In the genomic region with DNA sequence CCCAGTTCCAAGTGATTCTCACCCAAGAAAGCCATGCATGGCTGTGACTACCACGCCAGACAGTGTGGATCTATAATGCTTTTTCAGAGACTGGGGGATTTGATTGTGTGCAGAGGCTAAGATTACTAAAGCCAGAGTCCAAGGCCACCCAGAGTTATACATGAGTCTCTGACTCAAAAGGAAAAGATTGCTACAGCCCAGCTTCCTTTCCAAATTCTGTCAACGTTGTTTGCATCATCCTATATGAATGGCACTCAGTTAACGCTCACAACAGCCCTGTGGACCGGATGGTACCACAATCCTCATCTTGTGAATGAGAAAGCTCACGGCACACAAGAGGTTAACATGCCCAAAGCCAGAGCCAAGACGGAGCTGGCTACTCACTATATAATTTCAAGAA, we compare ENCODE assay signal across 13 mouse cellular contexts. TPM values are rescaled to one million over a fixed set of nuclear protein-coding genes. Genes with fewer than 3 reads are reported as not detected.
A peak's percentile ranks its signal among the peaks of the same experiment; 100 is the strongest.
DNase-seq lines count a peak whose midpoint lies in the region; ATAC-seq and TF ChIP-seq lines count a peak whose summit lies in the region.
"Had no signal": no experiment of that assay in that cellular context is flagged by ENCODE, and none has a peak within 500 bp of the region (broad histone marks: within the 10 kb centered on the region; RNA-seq: fewer than 3 reads in every experiment).

No protein-coding gene starts in this region.

- WGBS in heart, adult 2 months = 62% methylated on average over 6 of the region's 6 CpGs
- WGBS in intestine, embryonic 15.5 days = 61% methylated on average over 6 of the region's 6 CpGs
- 62% methylated on average over 6 of the region's 6 CpGs for WGBS in intestine, postnatal 0 days
- 69% methylated on average over 6 of the region's 6 CpGs for WGBS in limb, embryonic 13.5 days

- no peak overlapping the region for H3K9ac ChIP-seq in heart, adult 2 months (ENCODE audit: low read depth, low read length)
- H3K9ac ChIP-seq in intestine, embryonic 15.5 days = no peak overlapping the region
- H3K9ac ChIP-seq in intestine, postnatal 0 days (ENCODE audit: low read depth, low read length) = no peak overlapping the region
- H3K9ac ChIP-seq in limb, embryonic 13.5 days = peak overlapping the region; percentile 19; the same call in 1 of the 2 replicates
- H3K9ac ChIP-seq: liver, embryonic 12.5 days had no signal

- H3K4me2 ChIP-seq in intestine, embryonic 15.5 days (replicated peaks) = no peak overlapping the region
- H3K4me2 ChIP-seq in intestine, postnatal 0 days (replicated peaks; ENCODE audit: low read depth) = no peak overlapping the region
- no peak overlapping the region for H3K4me2 ChIP-seq in limb, embryonic 13.5 days (replicated peaks)
- H3K4me2 ChIP-seq: liver, embryonic 12.5 days had no signal

- H3K4me3 ChIP-seq in heart, adult 2 months = no peak overlapping the region
- H3K4me3 ChIP-seq in intestine, embryonic 15.5 days (replicated peaks) = no peak overlapping the region
- no peak overlapping the region for H3K4me3 ChIP-seq in intestine, postnatal 0 days (ENCODE audit: low read depth, low read length)
- no peak overlapping the region for H3K4me3 ChIP-seq in limb, embryonic 13.5 days
- H3K4me3 ChIP-seq: liver, embryonic 12.5 days had no signal

- H3K9me3 ChIP-seq in intestine, embryonic 15.5 days = no peaks in the 10 kb centered on the region
- no peaks in the 10 kb centered on the region for H3K9me3 ChIP-seq in intestine, postnatal 0 days (ENCODE audit: control insufficient read depth)
- no peaks in the 10 kb centered on the region for H3K9me3 ChIP-seq in limb, embryonic 13.5 days
- H3K9me3 ChIP-seq: liver, embryonic 12.5 days had no signal

- ATAC-seq in intestine, embryonic 15.5 days = no peak
- no peak for ATAC-seq in intestine, postnatal 0 days
- no peak for ATAC-seq in limb, embryonic 13.5 days (ENCODE audit: low FRiP score, low read depth)
- ATAC-seq: liver, embryonic 12.5 days had no signal

- H3K36me3 ChIP-seq in heart, adult 2 months (ENCODE audit: control insufficient read depth, insufficient read depth, low read length) = peaks cover 21% of the 10 kb centered on the region
- peaks cover 14% of the 10 kb centered on the region for H3K36me3 ChIP-seq in intestine, embryonic 15.5 days
- peaks cover 60% of the 10 kb centered on the region for H3K36me3 ChIP-seq in intestine, postnatal 0 days (ENCODE audit: control insufficient read depth, insufficient read depth)
- H3K36me3 ChIP-seq in limb, embryonic 13.5 days = peaks cover 56% of the 10 kb centered on the region

- H3K27me3 ChIP-seq in heart, adult 2 months (ENCODE audit: control insufficient read depth, insufficient read depth, low read length) = no peaks in the 10 kb centered on the region
- H3K27me3 ChIP-seq in intestine, embryonic 15.5 days (replicated peaks) = no peaks in the 10 kb centered on the region
- no peaks in the 10 kb centered on the region for H3K27me3 ChIP-seq in intestine, postnatal 0 days (replicated peaks; ENCODE audit: control insufficient read depth, insufficient read depth, low read length)
- no peaks in the 10 kb centered on the region for H3K27me3 ChIP-seq in limb, embryonic 13.5 days
- H3K27me3 ChIP-seq: liver, embryonic 12.5 days had no signal

- DNase-seq in heart, adult 2 months = no peak
- no peak for DNase-seq in heart, adult 11 months
- peak; percentile 82 for DNase-seq in 416B (ENCODE audit: low read depth)
- DNase-seq in thymus, postnatal 4 days = no peak
- no peak for DNase-seq in thymus, postnatal 14 days
- DNase-seq: cerebellum, postnatal 10 days; kidney, postnatal 14 days; layer of hippocampus, postnatal 36 days; thymus, postnatal 25 days had no signal

- peak overlapping the region; percentile 75 for H3K27ac ChIP-seq in heart, adult 2 months
- H3K27ac ChIP-seq in intestine, embryonic 15.5 days = peak overlapping the region; percentile 48; the same call in 1 of the 2 replicates
- no peak overlapping the region for H3K27ac ChIP-seq in intestine, postnatal 0 days (ENCODE audit: low read depth, low read length)
- H3K27ac ChIP-seq in limb, embryonic 13.5 days = peak overlapping the region; percentile 61; the same call in 1 of the 2 replicates
- H3K27ac ChIP-seq: liver, embryonic 12.5 days had no signal

- TF ChIP-seq CTCF in heart, adult 2 months (IDR thresholded peaks at IDR 0.05) = no peak
- no peak for TF ChIP-seq CTCF in intestine, postnatal 0 days (IDR thresholded peaks at IDR 0.05; ENCODE audit: low read depth)

- intact Hi-C loops in heart, adult 2 months (cut with DNase I) = no loop called here

- H3K79me2 ChIP-seq in heart, adult 2 months (replicated peaks; ENCODE audit: control insufficient read depth, insufficient read depth, low read length) = no peaks in the 10 kb centered on the region; the same call in none of the 2 replicates

- no peak for TF ChIP-seq EP300 in heart, adult 2 months (IDR thresholded peaks at IDR 0.05; ENCODE audit: insufficient read depth, low read depth, low read length)

- peaks cover 34% of the 10 kb centered on the region for H3K4me1 ChIP-seq in heart, adult 2 months (ENCODE audit: control insufficient read depth, insufficient read depth, low read length)
- H3K4me1 ChIP-seq in intestine, embryonic 15.5 days (replicated peaks) = peaks cover 38% of the 10 kb centered on the region
- H3K4me1 ChIP-seq in intestine, postnatal 0 days (replicated peaks; ENCODE audit: control insufficient read depth, insufficient read depth, low read length) = 0 out of 2 replicates have a peak, but pooled peaks cover 10% of the 10 kb centered on the region
- H3K4me1 ChIP-seq in limb, embryonic 13.5 days = peaks cover 59% of the 10 kb centered on the region

- no peak for TF ChIP-seq POLR2A in heart, adult 2 months (IDR thresholded peaks at IDR 0.05; ENCODE audit: insufficient read depth, low read depth, low read length)

RNA-seq across cellular contexts. Expression of a gene that starts 48.0 kb away (rescaled TPM):
- total RNA-seq in heart, adult 2 months (2021) = 10 to 100 TPM; 44.4 to 47.2 TPM
- 20.4 and 31.2 TPM in 2 replicates for polyA plus RNA-seq in heart, adult 2 months (2012; rRNA removed)
- polyA plus RNA-seq in intestine, embryonic 15.5 days (2015; fragmentation: Nextera tagmentation; extraction: Ambion mirVana) = 64.7 and 66.2 TPM in 2 replicates
- polyA plus RNA-seq in intestine, postnatal 0 days (2015; fragmentation: Nextera tagmentation; extraction: Ambion mirVana) = 43.5 and 57.7 TPM in 2 replicates
- polyA plus RNA-seq in limb, embryonic 13.5 days (2015; fragmentation: Nextera tagmentation; extraction: Ambion mirVana) = 59.4 and 65.7 TPM in 2 replicates
